Mouse (Mus musculus): ENCODE measurements around the gene Fam102a. TPM values are rescaled to one million over a fixed set of nuclear protein-coding genes. Genes with fewer than 3 reads are reported as not detected.

Fam102a gene
- 0.90 and 0.97 TPM in 2 replicates for polyA plus RNA-seq (2012; rRNA removed)

DNA sequence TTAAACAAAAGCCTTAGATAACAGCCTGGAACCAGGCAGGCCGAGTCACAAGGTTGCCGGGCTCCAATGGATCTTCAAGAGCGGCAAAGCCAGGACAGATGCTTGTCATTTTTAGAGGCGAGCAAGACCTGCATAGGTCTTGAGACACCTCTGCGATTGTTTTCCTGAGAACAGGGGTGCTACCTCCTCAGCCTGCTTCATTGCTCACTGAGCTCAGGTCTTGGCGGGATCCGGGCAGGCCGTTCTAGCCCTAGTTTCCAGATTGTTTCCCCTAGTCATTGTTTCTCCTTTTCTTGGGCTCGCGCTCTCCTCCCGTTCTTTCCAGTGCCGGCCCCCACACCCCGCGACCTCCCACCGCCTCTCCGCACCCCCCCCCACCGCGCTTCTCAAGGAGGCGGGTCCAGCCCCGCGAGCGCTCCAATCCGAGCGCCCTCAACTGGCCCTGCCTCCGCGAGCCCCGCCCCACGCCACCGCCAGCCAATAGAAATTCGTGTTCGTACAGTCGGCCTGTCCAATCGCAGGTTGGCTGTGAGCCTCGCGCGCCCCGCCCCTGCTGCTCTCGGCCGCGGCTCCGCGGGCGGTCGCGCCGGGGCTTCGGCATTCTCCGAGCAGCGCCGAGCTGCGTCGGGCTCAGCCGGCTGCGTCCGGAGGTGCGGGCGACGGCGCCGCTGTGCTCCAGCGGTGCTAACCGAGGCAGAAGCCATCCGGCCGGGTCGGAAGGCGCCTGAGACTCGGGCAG lies at the start of gene Fam102a:
Fam102a (plus strand) TSS at position 600 of the 739 bp plus-strand sequence.

DNA sequence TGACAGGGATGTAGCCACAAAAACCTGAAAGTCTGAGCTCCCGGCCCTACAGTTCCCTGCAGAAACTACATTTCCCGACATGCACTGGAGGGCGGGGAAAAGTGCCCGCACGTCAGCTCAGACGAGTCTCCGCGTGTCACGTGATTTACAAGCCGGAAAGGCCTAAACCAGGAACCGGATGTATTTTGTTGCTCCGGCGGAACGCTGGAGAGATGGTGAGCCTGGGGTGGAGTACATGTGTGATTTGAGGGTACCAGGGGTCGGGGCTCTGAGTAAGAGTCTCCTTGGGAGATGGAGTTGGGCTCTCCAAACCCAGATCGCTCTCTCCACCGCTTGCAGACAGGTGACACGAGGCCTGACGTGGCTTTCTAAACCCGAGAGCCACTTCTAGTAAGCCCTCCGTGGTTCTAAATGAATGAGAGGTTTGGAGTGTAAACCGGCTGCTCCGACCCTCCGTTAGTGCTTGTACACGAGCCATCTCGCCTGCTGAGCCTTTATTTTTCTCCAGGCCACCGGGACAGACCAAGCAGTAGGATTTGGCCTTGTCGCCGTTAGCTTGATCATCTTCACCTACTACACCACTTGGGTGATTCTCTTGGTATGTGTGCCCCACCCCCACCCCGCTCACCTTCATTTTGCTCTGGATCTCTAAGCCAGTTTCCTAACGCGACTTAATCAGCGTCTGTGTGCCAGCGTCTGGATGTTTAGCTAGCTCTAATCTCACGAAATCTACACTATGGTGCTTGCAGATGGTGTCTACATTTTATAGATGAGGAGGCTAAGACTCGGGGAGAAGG lies 35.8 kb downstream of the Fam102a start, which contains the start of gene Dpm2:
Dpm2 (plus strand) TSS at position 161 of the 797 bp plus-strand sequence.

DNA sequence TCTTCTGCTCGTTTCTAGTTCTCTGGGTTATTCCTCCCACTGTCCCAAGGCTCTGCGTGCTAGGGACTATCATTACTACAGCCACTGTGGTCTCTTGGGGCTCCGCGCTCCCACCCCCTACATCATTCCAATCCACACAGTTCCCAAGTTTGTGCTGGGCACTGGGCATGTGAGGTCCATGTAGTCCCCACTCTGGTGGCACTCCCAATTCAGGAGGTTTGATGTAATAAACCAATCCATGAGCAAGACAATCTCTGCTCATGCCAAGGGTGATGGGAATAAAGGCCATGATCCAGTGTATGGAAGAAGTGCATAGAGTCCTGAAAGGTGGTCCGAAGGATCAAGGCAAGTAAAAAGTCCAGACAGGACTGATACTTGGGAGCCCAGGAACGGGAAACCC lies 39.4 kb downstream of the Fam102a start, which contains the start of gene Pip5kl1:
Pip5kl1 (plus strand) TSS at position 301 of the 400 bp plus-strand sequence.

DNA sequence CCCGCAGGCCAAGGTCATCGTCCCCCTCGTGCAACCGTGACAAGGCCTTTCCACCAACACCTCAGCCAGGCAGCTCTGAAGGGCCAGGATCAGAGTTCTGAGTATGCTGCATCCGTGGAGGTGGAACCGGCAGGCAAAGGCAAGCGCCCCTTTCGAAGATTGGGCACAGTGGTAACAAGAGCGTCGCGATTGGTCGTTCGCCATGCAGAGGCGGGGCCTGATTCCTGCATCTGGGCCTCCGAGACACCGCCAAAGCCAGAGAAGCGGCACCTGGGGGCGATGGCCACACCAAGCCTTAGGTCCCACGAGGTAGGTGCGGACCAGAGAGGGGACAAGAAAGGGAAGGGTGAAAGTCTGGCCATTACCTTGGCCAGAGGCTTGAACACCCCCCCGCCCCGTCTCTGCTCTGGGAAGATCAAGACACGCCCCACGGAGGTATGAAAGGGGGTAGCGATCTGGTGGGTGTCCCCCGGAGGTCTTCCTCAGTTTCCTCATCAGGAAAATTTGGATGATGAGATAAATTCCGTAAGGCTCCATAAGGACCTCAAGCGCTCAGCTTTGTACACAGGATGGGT lies 40.5 kb downstream of the Fam102a start, which contains the start of gene 9430097D07Rik:
9430097D07Rik (minus strand) TSS at position 99 of the 575 bp plus-strand sequence.

DNA sequence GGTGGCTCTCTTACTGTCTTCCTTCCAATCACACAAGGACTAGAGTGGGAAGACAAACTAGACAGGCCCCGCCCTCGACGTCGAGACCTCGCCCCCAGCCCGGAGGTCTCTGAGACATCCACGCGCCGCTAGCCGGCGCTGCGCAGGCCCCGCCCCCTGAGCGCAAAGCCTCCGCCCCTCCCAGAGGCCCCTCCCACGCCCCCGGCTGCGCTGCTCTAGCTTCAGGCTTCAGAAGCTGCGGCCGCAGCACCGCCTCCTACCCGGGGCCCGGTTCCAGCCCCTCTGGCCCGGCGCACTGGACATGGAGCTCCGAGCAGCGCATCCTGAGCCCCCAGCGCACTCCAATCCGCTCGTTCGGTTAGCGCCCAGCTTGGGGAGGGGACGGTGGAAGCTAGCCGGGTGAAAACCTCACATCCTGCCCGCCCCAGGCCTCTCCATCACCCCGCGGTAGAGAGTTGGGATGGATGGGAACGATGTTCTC lies 51.8 kb downstream of the Fam102a start, which contains the start of gene St6galnac4:
St6galnac4 (plus strand) TSS at position 225 of the 481 bp plus-strand sequence.

DNA sequence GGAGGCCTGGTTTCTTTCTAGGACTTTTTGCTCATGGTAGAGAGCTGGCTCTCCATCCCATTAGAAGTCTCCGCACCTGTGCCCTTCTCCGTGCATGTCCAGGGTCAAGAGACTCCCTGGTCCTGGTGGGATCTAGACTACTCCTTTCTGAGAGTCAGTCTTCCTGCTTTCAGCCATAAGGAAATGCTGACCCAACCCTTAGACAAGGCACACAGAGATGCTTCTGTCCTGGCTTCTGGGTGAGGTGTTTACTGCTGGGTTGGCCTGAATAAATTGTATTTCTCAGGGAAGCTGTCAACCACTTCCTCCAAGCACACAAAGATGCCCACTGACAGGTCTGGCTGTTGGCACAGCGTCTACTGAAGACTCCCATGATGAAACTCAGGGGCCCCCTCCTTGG lies 64.3 kb downstream of the Fam102a start, which contains the start of gene St6galnac6:
St6galnac6 (plus strand) TSS at position 301 of the 400 bp plus-strand sequence.

Other genes starting within 250 kb of the Fam102a start
- gene Golga2, start 247.9 kb upstream of the Fam102a start, polyA plus RNA-seq (2012; rRNA removed), result 12.7 and 14.0 TPM in 2 replicates
- gene Swi5, start 247.3 kb upstream of the Fam102a start, polyA plus RNA-seq (2012; rRNA removed), result 137 and 138 TPM in 2 replicates
- gene Ciz1, start 183.0 kb upstream of the Fam102a start, polyA plus RNA-seq (2012; rRNA removed), result 35.9 and 39.0 TPM in 2 replicates
- gene Dnm1, start 182.0 kb upstream of the Fam102a start, polyA plus RNA-seq (2012; rRNA removed), result 2.3 and 3.7 TPM in 2 replicates
- gene 1110008P14Rik, start 153.4 kb upstream of the Fam102a start, polyA plus RNA-seq (2012; rRNA removed), result 29.5 and 36.7 TPM in 2 replicates
- 28.8 and 40.4 TPM in 2 replicates for gene Lcn2, start 147.1 kb upstream of the Fam102a start, polyA plus RNA-seq (2012; rRNA removed)
- 11.0 and 11.2 TPM in 2 replicates for gene Ptges2, start 139.4 kb upstream of the Fam102a start, polyA plus RNA-seq (2012; rRNA removed)
- 1.1 and 1.2 TPM in 2 replicates for gene Naif1, start 84.9 kb upstream of the Fam102a start, polyA plus RNA-seq (2012; rRNA removed)
- gene Slc25a25, start 83.9 kb upstream of the Fam102a start, polyA plus RNA-seq (2012; rRNA removed), result 5.9 TPM in 2 replicates
- 47.8 and 53.3 TPM in 2 replicates for gene Dpm2, start 35.5 kb downstream of the Fam102a start, polyA plus RNA-seq (2012; rRNA removed)
- gene Pip5kl1, start 39.5 kb downstream of the Fam102a start, polyA plus RNA-seq (2012; rRNA removed), result 0.01 and 0.14 TPM in 2 replicates
- not detected in 2 replicates for gene 9430097D07Rik, start 40.4 kb downstream of the Fam102a start, polyA plus RNA-seq (2012; rRNA removed)
- gene St6galnac4, start 51.8 kb downstream of the Fam102a start, polyA plus RNA-seq (2012; rRNA removed), result 5.3 and 5.4 TPM in 2 replicates
- 9.7 and 11.1 TPM in 2 replicates for gene St6galnac6, start 64.4 kb downstream of the Fam102a start, polyA plus RNA-seq (2012; rRNA removed)
- 0.54 and 1.3 TPM in 2 replicates for gene Ak1, start 86.4 kb downstream of the Fam102a start, polyA plus RNA-seq (2012; rRNA removed)
- gene Eng, start 111.3 kb downstream of the Fam102a start, polyA plus RNA-seq (2012; rRNA removed), result 11.3 and 14.1 TPM in 2 replicates
- 48.8 and 53.5 TPM in 2 replicates for gene Fpgs, start 168.8 kb downstream of the Fam102a start, polyA plus RNA-seq (2012; rRNA removed)
- 52.6 and 57.4 TPM in 2 replicates for gene Cdk9, start 177.7 kb downstream of the Fam102a start, polyA plus RNA-seq (2012; rRNA removed)
- gene Sh2d3c, start 185.7 kb downstream of the Fam102a start, polyA plus RNA-seq (2012; rRNA removed), result 3.8 and 4.6 TPM in 2 replicates
- gene 6330409D20Rik, start 205.7 kb downstream of the Fam102a start, polyA plus RNA-seq (2012; rRNA removed), result 0.06 TPM in 1 of 2 replicates, not detected in the other
- gene Tor2a, start 221.9 kb downstream of the Fam102a start, polyA plus RNA-seq (2012; rRNA removed), result 17.3 and 22.1 TPM in 2 replicates
- 0.21 and 0.23 TPM in 2 replicates for gene Ttc16, start 240.3 kb downstream of the Fam102a start, polyA plus RNA-seq (2012; rRNA removed)
- gene Ptrh1, start 240.5 kb downstream of the Fam102a start, polyA plus RNA-seq (2012; rRNA removed), result 1.6 and 1.8 TPM in 2 replicates
- 0.01 TPM in 1 of 2 replicates, not detected in the other for gene Cfap157, start 249.1 kb downstream of the Fam102a start, polyA plus RNA-seq (2012; rRNA removed)

Data from liver, embryonic 14 days (tissue).